Mouse (Mus musculus): ENCODE data around the gene Pycr2. TPM values are rescaled to one million over a fixed set of nuclear protein-coding genes. Genes with fewer than 3 reads are reported as not detected.
"Not testable (repeated sequence)": the region's sequence is repeated elsewhere in the genome, so short reads cannot be mapped to it uniquely, and the experiment has no call there.

Pycr2 gene
- polyA plus RNA-seq, 1 experiment from 2014 or later, result 111 TPM

GRCm38 (mm10) chr1:180894088-180894987 lies 9.8 kb upstream of the Pycr2 start:
- not testable (repeated sequence) for H3K4me3 ChIP-seq (ENCODE audit: low read depth, low read length); H3K27ac ChIP-seq (ENCODE audit: low read depth, low read length); H3K9me3 ChIP-seq (ENCODE audit: control insufficient read depth, low read length); DNase-seq (ENCODE audit: low spot score); H3K36me3 ChIP-seq (ENCODE audit: control insufficient read depth, insufficient read depth, low read length); H3K4me1 ChIP-seq (replicated peaks; ENCODE audit: control insufficient read depth, insufficient read depth, low read length); ATAC-seq (replicated peaks; ENCODE audit: low FRiP score); H3K9ac ChIP-seq (ENCODE audit: low read length)
- WGBS, result 6% methylated on average over 41 of the region's 51 CpGs
- Histone ChIP-seq H3K27me3 (ENCODE audit: control insufficient read depth, insufficient read depth, low read length) (peaks cover 14% of the 10 kb centered on the region), H3K4me2 (ENCODE audit: low read depth, low read length, severe bottlenecking) (peak overlapping the region; percentile 27; the same call in 1 of the 2 replicates)

GRCm38 (mm10) chr1:180901107-180901506 lies 3.0 kb upstream of the Pycr2 start:
- H3K4me2 ChIP-seq (ENCODE audit: low read depth, low read length, severe bottlenecking), result no peak overlapping the region
- peaks cover 6% of the 10 kb centered on the region; the same call in 1 of the 2 replicates for H3K4me1 ChIP-seq (replicated peaks; ENCODE audit: control insufficient read depth, insufficient read depth, low read length)
- no peaks in the 10 kb centered on the region for H3K27me3 ChIP-seq (ENCODE audit: control insufficient read depth, insufficient read depth, low read length)
- no peak overlapping the region for H3K4me3 ChIP-seq (ENCODE audit: low read depth, low read length)
- no peak overlapping the region for H3K9ac ChIP-seq (ENCODE audit: low read length)
- ATAC-seq (replicated peaks; ENCODE audit: low FRiP score), result no peak
- H3K27ac ChIP-seq (ENCODE audit: low read depth, low read length), result no peak overlapping the region
- H3K36me3 ChIP-seq (ENCODE audit: control insufficient read depth, insufficient read depth, low read length), result no peaks in the 10 kb centered on the region
- WGBS, result 3% methylated on average over 4 of the region's 4 CpGs
- no peak for DNase-seq (ENCODE audit: low spot score)
- no peaks in the 10 kb centered on the region for H3K9me3 ChIP-seq (ENCODE audit: control insufficient read depth, low read length)

- no peaks in the 10 kb centered on the region for H3K9me3 ChIP-seq (ENCODE audit: control insufficient read depth, low read length)
- no peak overlapping the region for H3K27ac ChIP-seq (ENCODE audit: low read depth, low read length)
- H3K4me2 ChIP-seq (ENCODE audit: low read depth, low read length, severe bottlenecking), result no peak overlapping the region
- DNase-seq (ENCODE audit: low spot score) (no peak), ATAC-seq (replicated peaks; ENCODE audit: low FRiP score) (no peak)
- no peak overlapping the region for H3K9ac ChIP-seq (ENCODE audit: low read length)
- peaks cover 6% of the 10 kb centered on the region; the same call in 1 of the 2 replicates for H3K4me1 ChIP-seq (replicated peaks; ENCODE audit: control insufficient read depth, insufficient read depth, low read length)
- no peaks in the 10 kb centered on the region for H3K27me3 ChIP-seq (ENCODE audit: control insufficient read depth, insufficient read depth, low read length)
- WGBS, result 35% methylated on average over 5 of the region's 5 CpGs
- H3K4me3 ChIP-seq (ENCODE audit: low read depth, low read length), result no peak overlapping the region
- peaks cover 3% of the 10 kb centered on the region; the same call in 1 of the 2 replicates for H3K36me3 ChIP-seq (ENCODE audit: control insufficient read depth, insufficient read depth, low read length)
These were observed 1.2 kb upstream of the Pycr2 start for GRCm38 (mm10) chr1:180902915-180903314.

- 42% methylated on average over 10 of the region's 10 CpGs for WGBS
- no peaks in the 10 kb centered on the region for H3K9me3 ChIP-seq (ENCODE audit: control insufficient read depth, low read length)
- peak overlapping the region; percentile 86; the same call in 1 of the 2 replicates for H3K4me3 ChIP-seq (ENCODE audit: low read depth, low read length)
- H3K27me3 ChIP-seq (ENCODE audit: control insufficient read depth, insufficient read depth, low read length), result no peaks in the 10 kb centered on the region
- H3K9ac ChIP-seq (ENCODE audit: low read length), result peak overlapping the region; percentile 93
- peak overlapping the region; percentile 87 for H3K4me2 ChIP-seq (ENCODE audit: low read depth, low read length, severe bottlenecking)
- H3K36me3 ChIP-seq (ENCODE audit: control insufficient read depth, insufficient read depth, low read length), result peaks cover 3% of the 10 kb centered on the region; the same call in 1 of the 2 replicates
- peaks cover 6% of the 10 kb centered on the region; the same call in 1 of the 2 replicates for H3K4me1 ChIP-seq (replicated peaks; ENCODE audit: control insufficient read depth, insufficient read depth, low read length)
- no peak overlapping the region; the same call in 1 of the 2 replicates for H3K27ac ChIP-seq (ENCODE audit: low read depth, low read length)
- DNase-seq (ENCODE audit: low spot score) (no peak), ATAC-seq (replicated peaks; ENCODE audit: low FRiP score) (peak; percentile 13; the same call in 1 of the 2 replicates)
These were observed 441 bp upstream of the Pycr2 start for GRCm38 (mm10) chr1:180903666-180904038.

GRCm38 (mm10) chr1:180904815-180905080 lies 655 bp downstream of the Pycr2 start:
- Histone ChIP-seq H3K4me1 (replicated peaks; ENCODE audit: control insufficient read depth, insufficient read depth, low read length) (peaks cover 6% of the 10 kb centered on the region; the same call in 1 of the 2 replicates), H3K4me3 (ENCODE audit: low read depth, low read length) (peak overlapping the region; percentile 86), H3K36me3 (ENCODE audit: control insufficient read depth, insufficient read depth, low read length) (peaks cover 3% of the 10 kb centered on the region; the same call in 1 of the 2 replicates), H3K27me3 (ENCODE audit: control insufficient read depth, insufficient read depth, low read length) (no peaks in the 10 kb centered on the region), H3K9me3 (ENCODE audit: control insufficient read depth, low read length) (no peaks in the 10 kb centered on the region), H3K27ac (ENCODE audit: low read depth, low read length) (no peak overlapping the region), H3K4me2 (ENCODE audit: low read depth, low read length, severe bottlenecking) (peak overlapping the region; percentile 87), H3K9ac (ENCODE audit: low read length) (peak overlapping the region; percentile 93)
- DNase-seq (ENCODE audit: low spot score), result no peak
- no peak; the same call in 1 of the 2 replicates for ATAC-seq (replicated peaks; ENCODE audit: low FRiP score)
- WGBS, result 7% methylated on average over 5 of the region's 5 CpGs

GRCm38 (mm10) chr1:180905307-180905706 lies 1.2 kb downstream of the Pycr2 start:
- DNase-seq (ENCODE audit: low spot score) (no peak), ATAC-seq (replicated peaks; ENCODE audit: low FRiP score) (no peak)
- H3K36me3 ChIP-seq (ENCODE audit: control insufficient read depth, insufficient read depth, low read length), result peaks cover 3% of the 10 kb centered on the region; the same call in 1 of the 2 replicates
- H3K4me2 ChIP-seq (ENCODE audit: low read depth, low read length, severe bottlenecking), result peak overlapping the region; percentile 87
- peak overlapping the region; percentile 86 for H3K4me3 ChIP-seq (ENCODE audit: low read depth, low read length)
- peaks cover 6% of the 10 kb centered on the region; the same call in 1 of the 2 replicates for H3K4me1 ChIP-seq (replicated peaks; ENCODE audit: control insufficient read depth, insufficient read depth, low read length)
- 66% methylated on average over 6 of the region's 6 CpGs for WGBS
- no peaks in the 10 kb centered on the region for H3K9me3 ChIP-seq (ENCODE audit: control insufficient read depth, low read length)
- no peak overlapping the region for H3K27ac ChIP-seq (ENCODE audit: low read depth, low read length)
- no peaks in the 10 kb centered on the region for H3K27me3 ChIP-seq (ENCODE audit: control insufficient read depth, insufficient read depth, low read length)
- H3K9ac ChIP-seq (ENCODE audit: low read length), result peak overlapping the region; percentile 93

GRCm38 (mm10) chr1:180905876-180906275 lies 1.8 kb downstream of the Pycr2 start:
- H3K9me3 ChIP-seq (ENCODE audit: control insufficient read depth, low read length), result no peaks in the 10 kb centered on the region
- no peak for DNase-seq (ENCODE audit: low spot score)
- 93% methylated on average over 17 of the region's 17 CpGs for WGBS
- no peaks in the 10 kb centered on the region for H3K27me3 ChIP-seq (ENCODE audit: control insufficient read depth, insufficient read depth, low read length)
- H3K4me2 ChIP-seq (ENCODE audit: low read depth, low read length, severe bottlenecking), result peak overlapping the region; percentile 87; the same call in 1 of the 2 replicates
- H3K36me3 ChIP-seq (ENCODE audit: control insufficient read depth, insufficient read depth, low read length), result peaks cover 3% of the 10 kb centered on the region; the same call in 1 of the 2 replicates
- H3K4me1 ChIP-seq (replicated peaks; ENCODE audit: control insufficient read depth, insufficient read depth, low read length), result peaks cover 6% of the 10 kb centered on the region; the same call in 1 of the 2 replicates
- no peak overlapping the region for H3K27ac ChIP-seq (ENCODE audit: low read depth, low read length)
- no peak for ATAC-seq (replicated peaks; ENCODE audit: low FRiP score)
- H3K4me3 ChIP-seq (ENCODE audit: low read depth, low read length), result peak overlapping the region; percentile 86; the same call in 1 of the 2 replicates
- no peak overlapping the region for H3K9ac ChIP-seq (ENCODE audit: low read length)

GRCm38 (mm10) chr1:180906461-180907147 lies 2.5 kb downstream of the Pycr2 start:
- H3K4me1 ChIP-seq (replicated peaks; ENCODE audit: control insufficient read depth, insufficient read depth, low read length), result peaks cover 6% of the 10 kb centered on the region; the same call in 1 of the 2 replicates
- no peak for ATAC-seq (replicated peaks; ENCODE audit: low FRiP score)
- WGBS, result 91% methylated on average over 24 of the region's 24 CpGs
- peaks cover 3% of the 10 kb centered on the region; the same call in 1 of the 2 replicates for H3K36me3 ChIP-seq (ENCODE audit: control insufficient read depth, insufficient read depth, low read length)
- no peaks in the 10 kb centered on the region for H3K9me3 ChIP-seq (ENCODE audit: control insufficient read depth, low read length)
- no peak overlapping the region for H3K4me3 ChIP-seq (ENCODE audit: low read depth, low read length)
- no peaks in the 10 kb centered on the region for H3K27me3 ChIP-seq (ENCODE audit: control insufficient read depth, insufficient read depth, low read length)
- no peak overlapping the region for H3K9ac ChIP-seq (ENCODE audit: low read length)
- H3K27ac ChIP-seq (ENCODE audit: low read depth, low read length), result no peak overlapping the region
- H3K4me2 ChIP-seq (ENCODE audit: low read depth, low read length, severe bottlenecking), result no peak overlapping the region
- DNase-seq (ENCODE audit: low spot score), result no peak

Data from forebrain, embryonic 11.5 days (tissue).